ENCODE assay signal across 10 mouse cellular contexts in the genomic region with DNA sequence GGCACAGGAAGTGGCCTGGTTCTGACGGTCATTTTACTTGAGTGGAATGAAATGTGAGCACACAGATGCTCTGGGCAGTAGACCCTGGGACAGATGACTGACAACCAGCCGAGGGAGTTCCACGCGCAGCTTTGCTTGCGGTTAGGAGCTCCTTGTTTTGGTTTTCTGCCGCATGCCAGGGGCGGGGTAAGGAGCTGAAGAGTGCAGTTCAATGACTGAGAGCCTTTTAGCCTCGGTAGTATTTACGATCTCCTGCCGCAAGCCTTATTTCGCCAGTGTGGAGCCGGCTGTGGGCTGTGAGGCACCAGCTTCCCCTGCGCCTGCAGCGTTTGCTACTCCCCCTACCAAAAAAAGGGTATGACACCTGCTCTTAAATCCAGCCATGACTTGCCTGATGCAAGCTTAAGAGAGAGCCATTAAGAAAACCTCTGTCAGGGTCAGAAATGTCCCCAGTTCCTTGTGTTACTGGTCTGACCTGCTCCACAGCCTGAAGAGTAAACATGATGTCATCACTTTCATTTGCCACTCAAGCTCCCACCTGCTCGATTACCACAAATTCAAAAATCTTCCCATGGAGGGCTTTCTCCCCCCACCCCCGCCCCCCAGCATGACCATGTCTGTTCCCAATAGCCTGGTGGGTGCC. TPM values are rescaled to one million over a fixed set of nuclear protein-coding genes. Genes with fewer than 3 reads are reported as not detected.
DNase-seq lines count a peak whose midpoint lies in the region; ATAC-seq and TF ChIP-seq lines count a peak whose summit lies in the region.
"Had no signal": no experiment of that assay in that cellular context is flagged by ENCODE, and none has a peak within 500 bp of the region (broad histone marks: within the 10 kb centered on the region; RNA-seq: fewer than 3 reads in every experiment).

No protein-coding gene starts in this region.

- no peak for TF ChIP-seq EP300 in lung, postnatal 0 days (IDR thresholded peaks at IDR 0.05)
- peak; percentile 61 for TF ChIP-seq EP300 in stomach, postnatal 0 days (optimal IDR thresholded peaks at IDR 0.05)

- 39% methylated on average over 16 of the region's 16 CpGs for WGBS in forebrain, embryonic 10.5 days
- WGBS in forebrain, embryonic 14.5 days: 36% methylated on average over 16 of the region's 16 CpGs
- WGBS in lung, postnatal 0 days: 10% methylated on average over 16 of the region's 16 CpGs
- 14% methylated on average over 16 of the region's 16 CpGs for WGBS in stomach, postnatal 0 days

- peaks cover 7% of the 10 kb centered on the region for H3K27me3 ChIP-seq in forebrain, embryonic 10.5 days (ENCODE audit: poor library complexity, severe bottlenecking)
- no peaks in the 10 kb centered on the region for H3K27me3 ChIP-seq in forebrain, embryonic 14.5 days (replicated peaks; ENCODE audit: control insufficient read depth, insufficient read depth, low read length)
- H3K27me3 ChIP-seq in lung, postnatal 0 days (replicated peaks; ENCODE audit: insufficient read depth, low read length): no peaks in the 10 kb centered on the region
- H3K27me3 ChIP-seq in stomach, postnatal 0 days (ENCODE audit: control insufficient read depth, insufficient read depth, low read length): no peaks in the 10 kb centered on the region

- no peak overlapping the region for H3K9ac ChIP-seq in forebrain, embryonic 14.5 days (ENCODE audit: low read length)
- H3K9ac ChIP-seq in lung, postnatal 0 days (replicated peaks; ENCODE audit: low read depth): no peak overlapping the region
- H3K9ac ChIP-seq in stomach, postnatal 0 days (ENCODE audit: low read length): peak overlapping the region; percentile 27; the same call in 1 of the 2 replicates
- H3K9ac ChIP-seq: liver, embryonic 15.5 days had no signal

- TF ChIP-seq CTCF in lung, postnatal 0 days (IDR thresholded peaks at IDR 0.05): no peak
- TF ChIP-seq CTCF in stomach, postnatal 0 days (IDR thresholded peaks at IDR 0.05; ENCODE audit: low read depth): no peak

- ATAC-seq in forebrain, embryonic 14.5 days: no peak
- peak; percentile 69 for ATAC-seq in lung, postnatal 0 days
- peak; percentile 78 for ATAC-seq in stomach, postnatal 0 days (ENCODE audit: low FRiP score, low TSS enrichment)

- H3K9me3 ChIP-seq in forebrain, embryonic 10.5 days: no peaks in the 10 kb centered on the region
- no peaks in the 10 kb centered on the region for H3K9me3 ChIP-seq in forebrain, embryonic 14.5 days (replicated peaks; ENCODE audit: control insufficient read depth, low read length)
- H3K9me3 ChIP-seq in lung, postnatal 0 days (ENCODE audit: low read length): no peaks in the 10 kb centered on the region
- no peaks in the 10 kb centered on the region for H3K9me3 ChIP-seq in stomach, postnatal 0 days (ENCODE audit: control insufficient read depth, low read length)
- H3K9me3 ChIP-seq: liver, embryonic 15.5 days had no signal

- no peak for DNase-seq in forebrain, embryonic 10.5 days (ENCODE audit: extremely low spot score, low spot score)
- DNase-seq in forebrain, embryonic 14.5 days (ENCODE audit: low spot score): no peak
- peak; percentile 71 for DNase-seq in urinary bladder, postnatal 14 days (ENCODE audit: low spot score)
- no peak for DNase-seq in urinary bladder, adult 2 months (ENCODE audit: low spot score)
- peak; percentile 68 for DNase-seq in lung, postnatal 0 days (ENCODE audit: low spot score)
- peak; percentile 67 for DNase-seq in stomach, postnatal 0 days (ENCODE audit: low spot score)
- no peak for DNase-seq in adrenal gland, postnatal 10 days
- DNase-seq in cerebellum, postnatal 36 days: no peak
- DNase-seq: kidney, postnatal 36 days had no signal

- H3K4me1 ChIP-seq in forebrain, embryonic 10.5 days: peaks cover 28% of the 10 kb centered on the region
- H3K4me1 ChIP-seq in forebrain, embryonic 14.5 days (ENCODE audit: control insufficient read depth, insufficient read depth, low read length): no peaks in the 10 kb centered on the region
- no peaks in the 10 kb centered on the region for H3K4me1 ChIP-seq in lung, postnatal 0 days (ENCODE audit: insufficient read depth, low read depth, low read length)
- H3K4me1 ChIP-seq in stomach, postnatal 0 days (replicated peaks; ENCODE audit: control insufficient read depth, insufficient read depth): no peaks in the 10 kb centered on the region
- H3K4me1 ChIP-seq: liver, embryonic 15.5 days had no signal

- H3K27ac ChIP-seq in forebrain, embryonic 10.5 days: 0 out of 2 replicates have a peak overlapping the region, but pooled peaks have one; percentile 2
- H3K27ac ChIP-seq in forebrain, embryonic 14.5 days (ENCODE audit: low read depth, low read length): no peak overlapping the region
- H3K27ac ChIP-seq in lung, postnatal 0 days (ENCODE audit: low read length): peak overlapping the region; percentile 47; the same call in 1 of the 2 replicates
- peak overlapping the region; percentile 77 for H3K27ac ChIP-seq in stomach, postnatal 0 days (replicated peaks)
- H3K27ac ChIP-seq: liver, embryonic 15.5 days had no signal

- no peak overlapping the region for H3K4me2 ChIP-seq in forebrain, embryonic 14.5 days (ENCODE audit: low read length)
- peak overlapping the region; percentile 31 for H3K4me2 ChIP-seq in lung, postnatal 0 days (replicated peaks; ENCODE audit: low read depth, low read length)
- H3K4me2 ChIP-seq in stomach, postnatal 0 days (replicated peaks; ENCODE audit: low read depth): peak overlapping the region; percentile 38; the same call in 1 of the 2 replicates
- H3K4me2 ChIP-seq: liver, embryonic 15.5 days had no signal

- H3K36me3 ChIP-seq in forebrain, embryonic 10.5 days (replicated peaks): no peaks in the 10 kb centered on the region
- H3K36me3 ChIP-seq in forebrain, embryonic 14.5 days (ENCODE audit: control insufficient read depth, insufficient read depth, low read length): no peaks in the 10 kb centered on the region
- H3K36me3 ChIP-seq in lung, postnatal 0 days (ENCODE audit: insufficient read depth, low read length): no peaks in the 10 kb centered on the region
- no peaks in the 10 kb centered on the region for H3K36me3 ChIP-seq in stomach, postnatal 0 days (ENCODE audit: control insufficient read depth, insufficient read depth, low read length)
- H3K36me3 ChIP-seq: liver, embryonic 15.5 days had no signal

- H3K4me3 ChIP-seq in forebrain, embryonic 10.5 days: no peak overlapping the region
- H3K4me3 ChIP-seq in forebrain, embryonic 14.5 days (ENCODE audit: low read depth, low read length): no peak overlapping the region
- no peak overlapping the region for H3K4me3 ChIP-seq in lung, postnatal 0 days (ENCODE audit: low read depth, low read length)
- H3K4me3 ChIP-seq in stomach, postnatal 0 days (ENCODE audit: low read depth, low read length): no peak overlapping the region
- H3K4me3 ChIP-seq: liver, embryonic 15.5 days had no signal

RNA-seq across cellular contexts. Expression of a gene that starts 7.5 kb away (rescaled TPM):
- 0.16 and 0.33 TPM in 2 replicates for polyA plus RNA-seq in forebrain, embryonic 10.5 days (2016; fragmentation: Nextera tagmentation; extraction: Ambion mirVana)
- polyA plus RNA-seq in forebrain, embryonic 14.5 days (2014; fragmentation: Nextera tagmentation; extraction: Ambion mirVana): 1.1 and 1.5 TPM in 2 replicates
- 52.9 and 67.7 TPM in 2 replicates for polyA plus RNA-seq in urinary bladder, adult 2 months (2012; rRNA removed)
- polyA plus RNA-seq in lung, postnatal 0 days (2015; fragmentation: Nextera tagmentation; extraction: Ambion mirVana): 3.6 and 4.1 TPM in 2 replicates
- 2.1 and 2.3 TPM in 2 replicates for polyA plus RNA-seq in stomach, postnatal 0 days (2015; fragmentation: Nextera tagmentation; extraction: Ambion mirVana)
- 1 to 10 TPM in 1 of 2 experiments, under 1 TPM in 1; 0.87 to 1.1 TPM for total RNA-seq in adrenal gland, postnatal 10 days (2021)
- polyA plus RNA-seq: liver, embryonic 15.5 days had no signal

RNA-seq across cellular contexts. Expression of a gene that starts 24.1 kb away (rescaled TPM):
- 785 and 825 TPM in 2 replicates for polyA plus RNA-seq in forebrain, embryonic 10.5 days (2016; fragmentation: Nextera tagmentation; extraction: Ambion mirVana)
- polyA plus RNA-seq in forebrain, embryonic 14.5 days (2014; fragmentation: Nextera tagmentation; extraction: Ambion mirVana): 510 and 595 TPM in 2 replicates
- 969 and 1,107 TPM in 2 replicates for polyA plus RNA-seq in urinary bladder, adult 2 months (2012; rRNA removed)
- 456 and 488 TPM in 2 replicates for polyA plus RNA-seq in lung, postnatal 0 days (2015; fragmentation: Nextera tagmentation; extraction: Ambion mirVana)
- polyA plus RNA-seq in stomach, postnatal 0 days (2015; fragmentation: Nextera tagmentation; extraction: Ambion mirVana): 742 and 777 TPM in 2 replicates
- total RNA-seq in adrenal gland, postnatal 10 days (2021): 100 to 1,000 TPM; 514 to 533 TPM

RNA-seq across cellular contexts. Expression of a gene that starts 55.1 kb away (rescaled TPM):
- polyA plus RNA-seq in forebrain, embryonic 10.5 days (2016; fragmentation: Nextera tagmentation; extraction: Ambion mirVana): 272 TPM in 2 replicates
- polyA plus RNA-seq in forebrain, embryonic 14.5 days (2014; fragmentation: Nextera tagmentation; extraction: Ambion mirVana): 454 and 479 TPM in 2 replicates
- 61.3 and 68.7 TPM in 2 replicates for polyA plus RNA-seq in urinary bladder, adult 2 months (2012; rRNA removed)
- 112 and 114 TPM in 2 replicates for polyA plus RNA-seq in lung, postnatal 0 days (2015; fragmentation: Nextera tagmentation; extraction: Ambion mirVana)
- polyA plus RNA-seq in stomach, postnatal 0 days (2015; fragmentation: Nextera tagmentation; extraction: Ambion mirVana): 93.3 and 112 TPM in 2 replicates
- 10 to 100 TPM; 46.2 to 51.3 TPM for total RNA-seq in adrenal gland, postnatal 10 days (2021)

Comparison
In these comparisons a context has a peak if more than half of its experiments do, and no peak if none do; other contexts are left out.
1. DNase-seq: peak in urinary bladder, postnatal 14 days (single experiment), lung, postnatal 0 days (single experiment) and stomach, postnatal 0 days (single experiment); none in forebrain, embryonic 10.5 days (single experiment), forebrain, embryonic 14.5 days (single experiment), urinary bladder, adult 2 months (single experiment), adrenal gland, postnatal 10 days (single experiment) and cerebellum, postnatal 36 days (0 of 2).
2. RNA of a gene that starts 7.5 kb away (polyA plus RNA-seq): 52.9 to 67.7 TPM in urinary bladder, adult 2 months; 3.6 to 4.1 TPM in lung, postnatal 0 days, 2.1 to 2.3 TPM in stomach, postnatal 0 days, 1.1 to 1.5 TPM in forebrain, embryonic 14.5 days and 0.16 to 0.33 TPM in forebrain, embryonic 10.5 days; every median in the first group is over 10 times any median in the second.